Mouse (Mus musculus) heart, adult 11 months (tissue): ENCODE measurements around the gene Vmn2r54.
"Not testable (repeated sequence)": the region's sequence is repeated elsewhere in the genome, so short reads cannot be mapped to it uniquely, and the experiment has no call there.

ENCODE experiments used
- DNase-seq: peaks from one replicate; pipeline ENCODE4 v3.0.0; 2022

Vmn2r54 gene

GRCm38 (mm10) chr7:12640219-12640618 lies at the start of gene Vmn2r54:
TSS of gene Vmn2r54 (minus strand) at chr7:12640319.
- DNase-seq, result not testable (repeated sequence)

GRCm38 (mm10) chr7:12684903-12685302 lies 44.8 kb upstream of the Vmn2r54 start, which contains the start of gene Vmn2r55:
TSS of gene Vmn2r55 (minus strand) at chr7:12685003.
- DNase-seq, result not testable (repeated sequence)

- DNase-seq, result no peak
Observed at GRCm38 (mm10) chr7:12608688-12609087, 31.4 kb downstream of the Vmn2r54 start, which contains the start of gene Vmn2r53. TSS of gene Vmn2r53 (minus strand) at chr7:12608788.
